Mouse (Mus musculus): ENCODE data around the gene Asic2. TPM values are rescaled to one million over a fixed set of nuclear protein-coding genes. Genes with fewer than 3 reads are reported as not detected.
"Not testable (repeated sequence)": the region's sequence is repeated elsewhere in the genome, so short reads cannot be mapped to it uniquely, and the experiment has no call there.

Asic2 gene
- polyA plus RNA-seq, 1 experiment from 2014 or later, result 0.06 TPM

- ATAC-seq (ENCODE audit: insufficient number of reproducible peaks, low FRiP score), result no peak
- Histone ChIP-seq H3K4me3 (no peak overlapping the region), H3K27me3 (replicated peaks) (no peaks in the 10 kb centered on the region), H3K9me3 (replicated peaks) (no peaks in the 10 kb centered on the region), H3K4me1 (replicated peaks) (no peaks in the 10 kb centered on the region), H3K27ac (ENCODE audit: poor library complexity, severe bottlenecking) (no peak overlapping the region), H3K36me3 (no peaks in the 10 kb centered on the region), H3K9ac (no peak overlapping the region), H3K4me2 (no peak overlapping the region)
- WGBS, result 62% methylated on average over 8 of the region's 8 CpGs
Measured at GRCm38 (mm10) chr11:81371545-81371944, 596.7 kb downstream of the Asic2 start.

- H3K4me1 ChIP-seq (replicated peaks), result no peaks in the 10 kb centered on the region
- no peaks in the 10 kb centered on the region for H3K36me3 ChIP-seq
- no peaks in the 10 kb centered on the region for H3K9me3 ChIP-seq (replicated peaks)
- no peak for ATAC-seq (ENCODE audit: insufficient number of reproducible peaks, low FRiP score)
- H3K4me2 ChIP-seq, result no peak overlapping the region
- no peak overlapping the region for H3K4me3 ChIP-seq
- H3K27ac ChIP-seq (ENCODE audit: poor library complexity, severe bottlenecking), result no peak overlapping the region
- no peaks in the 10 kb centered on the region for H3K27me3 ChIP-seq (replicated peaks)
- WGBS, result 65% methylated on average over 8 of the region's 8 CpGs
- H3K9ac ChIP-seq, result no peak overlapping the region
Measured at GRCm38 (mm10) chr11:81370426-81370810, 597.8 kb downstream of the Asic2 start.

DNA sequence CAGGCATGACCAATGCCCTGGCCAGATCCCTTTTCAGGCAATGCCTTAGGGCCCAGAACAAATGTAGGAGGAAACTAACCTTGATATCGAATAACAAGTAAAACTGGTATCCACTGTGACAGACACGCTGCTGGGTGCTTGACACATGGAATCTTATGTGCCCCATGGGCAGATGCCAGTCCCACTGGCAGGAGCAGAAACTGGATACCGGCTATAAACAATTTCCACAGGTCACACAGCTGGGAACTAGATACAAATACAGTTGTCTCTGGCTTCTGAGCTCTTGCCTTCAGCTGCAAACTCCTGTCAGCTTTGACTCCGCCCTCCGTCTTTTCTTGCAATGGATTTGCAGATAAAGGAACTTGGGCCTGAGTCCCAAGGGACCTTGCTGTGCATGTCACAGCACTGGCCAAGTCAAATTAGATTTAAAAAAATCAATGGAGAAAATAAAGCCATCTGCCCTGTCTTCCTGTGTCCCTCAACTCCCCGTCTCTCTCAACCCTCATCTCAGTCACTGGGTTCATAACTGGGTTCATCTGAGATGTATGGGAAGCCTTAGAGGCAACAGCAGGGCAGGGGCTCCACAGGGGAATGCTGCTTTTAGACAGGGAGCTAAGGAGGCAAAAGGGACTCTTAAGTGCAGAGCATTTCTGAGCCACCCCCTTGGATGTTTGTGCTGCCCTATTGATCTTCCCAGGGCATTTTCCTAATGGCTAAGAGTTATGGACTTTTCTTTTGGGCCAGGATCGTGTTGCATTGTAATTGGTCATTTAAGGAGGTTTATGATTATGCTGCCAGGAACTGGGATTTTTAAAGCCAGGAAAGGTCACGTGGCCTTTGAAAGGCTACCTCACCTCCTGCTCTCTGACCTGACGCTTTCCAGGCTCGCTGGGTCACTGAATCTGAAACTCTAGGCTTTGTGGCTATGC lies 598.5 kb downstream of the Asic2 start:
- Histone ChIP-seq H3K36me3 (no peaks in the 10 kb centered on the region), H3K27ac (ENCODE audit: poor library complexity, severe bottlenecking) (no peak overlapping the region), H3K4me1 (replicated peaks) (no peaks in the 10 kb centered on the region), H3K9me3 (replicated peaks) (no peaks in the 10 kb centered on the region; the same call in 1 of the 2 replicates), H3K27me3 (replicated peaks) (no peaks in the 10 kb centered on the region), H3K9ac (no peak overlapping the region), H3K4me3 (no peak overlapping the region), H3K4me2 (no peak overlapping the region)
- 62% methylated on average over 10 of the region's 10 CpGs for WGBS
- ATAC-seq (ENCODE audit: insufficient number of reproducible peaks, low FRiP score), result no peak

- Histone ChIP-seq H3K27me3 (replicated peaks) (no peaks in the 10 kb centered on the region; the same call in 1 of the 2 replicates), H3K4me1 (replicated peaks) (no peaks in the 10 kb centered on the region), H3K4me3 (no peak overlapping the region), H3K9ac (no peak overlapping the region), H3K9me3 (replicated peaks) (no peaks in the 10 kb centered on the region; the same call in 1 of the 2 replicates), H3K36me3 (no peaks in the 10 kb centered on the region), H3K4me2 (no peak overlapping the region), H3K27ac (ENCODE audit: poor library complexity, severe bottlenecking) (no peak overlapping the region)
- ATAC-seq (ENCODE audit: insufficient number of reproducible peaks, low FRiP score), result no peak
- WGBS, result 90% methylated on average over 3 of the region's 3 CpGs
Measured at GRCm38 (mm10) chr11:81364442-81364841, 603.8 kb downstream of the Asic2 start.

DNA sequence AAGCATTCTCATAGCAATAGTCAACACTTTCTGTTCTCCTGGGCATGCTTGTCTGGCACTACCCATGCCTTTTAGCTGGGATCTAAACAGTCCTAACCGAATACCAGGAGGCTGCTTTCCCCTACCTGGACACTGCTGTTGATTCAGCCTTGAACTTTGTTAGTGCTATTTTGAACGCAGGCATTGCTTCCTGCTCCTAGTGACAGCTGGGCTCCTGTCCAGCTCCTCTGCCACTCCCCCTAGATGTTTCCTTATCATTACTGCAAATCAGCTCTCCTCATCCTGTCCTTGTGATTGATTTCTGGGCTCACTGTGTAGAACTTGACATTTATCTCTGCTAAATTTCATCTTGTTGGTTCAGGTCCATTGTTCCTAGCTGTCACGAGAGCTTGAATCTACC lies 605.8 kb downstream of the Asic2 start:
- H3K4me2 ChIP-seq, result no peak overlapping the region
- no peak overlapping the region for H3K9ac ChIP-seq
- H3K27ac ChIP-seq (ENCODE audit: poor library complexity, severe bottlenecking), result no peak overlapping the region
- no peak overlapping the region for H3K4me3 ChIP-seq
- WGBS, result 42% methylated on average over 3 of the region's 3 CpGs
- H3K36me3 ChIP-seq, result no peaks in the 10 kb centered on the region
- no peaks in the 10 kb centered on the region for H3K4me1 ChIP-seq (replicated peaks)
- ATAC-seq (ENCODE audit: insufficient number of reproducible peaks, low FRiP score), result no peak
- no peaks in the 10 kb centered on the region; the same call in 1 of the 2 replicates for H3K27me3 ChIP-seq (replicated peaks)
- no peaks in the 10 kb centered on the region; the same call in 1 of the 2 replicates for H3K9me3 ChIP-seq (replicated peaks)

DNA sequence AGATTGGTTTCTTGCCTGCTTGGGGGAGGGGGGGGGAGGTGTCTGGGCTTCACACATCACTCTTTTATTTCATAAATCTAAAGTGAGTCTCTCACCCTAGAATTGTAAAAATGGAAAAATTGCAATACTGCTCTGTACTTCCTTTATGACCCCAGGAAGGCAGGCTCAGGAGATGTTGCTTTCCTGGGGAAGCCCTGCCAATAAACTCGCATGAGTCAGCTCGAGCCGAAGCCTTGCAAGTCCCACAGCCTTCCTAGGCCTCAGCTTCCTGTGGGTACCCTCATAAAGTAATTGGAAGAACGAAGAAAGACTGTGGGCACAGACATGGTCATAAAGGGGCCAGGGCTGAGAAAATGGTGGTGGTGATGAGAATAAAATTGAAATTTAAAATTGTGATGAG lies 607.2 kb downstream of the Asic2 start:
- no peak for ATAC-seq (ENCODE audit: insufficient number of reproducible peaks, low FRiP score)
- H3K27ac ChIP-seq (ENCODE audit: poor library complexity, severe bottlenecking), result no peak overlapping the region
- H3K36me3 ChIP-seq, result no peaks in the 10 kb centered on the region
- H3K4me3 ChIP-seq, result no peak overlapping the region
- H3K9me3 ChIP-seq (replicated peaks), result no peaks in the 10 kb centered on the region; the same call in 1 of the 2 replicates
- 65% methylated on average over 4 of the region's 4 CpGs for WGBS
- no peak overlapping the region for H3K4me2 ChIP-seq
- H3K27me3 ChIP-seq (replicated peaks), result no peaks in the 10 kb centered on the region; the same call in 1 of the 2 replicates
- H3K9ac ChIP-seq, result no peak overlapping the region
- no peaks in the 10 kb centered on the region for H3K4me1 ChIP-seq (replicated peaks)

- not testable (repeated sequence) for H3K4me3 ChIP-seq; H3K9ac ChIP-seq; ATAC-seq (ENCODE audit: insufficient number of reproducible peaks, low FRiP score); H3K9me3 ChIP-seq (replicated peaks); H3K4me2 ChIP-seq; H3K4me1 ChIP-seq (replicated peaks); H3K36me3 ChIP-seq; H3K27ac ChIP-seq (ENCODE audit: poor library complexity, severe bottlenecking); H3K27me3 ChIP-seq (replicated peaks)
- 56% methylated on average over 6 of the region's 6 CpGs for WGBS
Measured at GRCm38 (mm10) chr11:81350498-81350897, 617.8 kb downstream of the Asic2 start.

DNA sequence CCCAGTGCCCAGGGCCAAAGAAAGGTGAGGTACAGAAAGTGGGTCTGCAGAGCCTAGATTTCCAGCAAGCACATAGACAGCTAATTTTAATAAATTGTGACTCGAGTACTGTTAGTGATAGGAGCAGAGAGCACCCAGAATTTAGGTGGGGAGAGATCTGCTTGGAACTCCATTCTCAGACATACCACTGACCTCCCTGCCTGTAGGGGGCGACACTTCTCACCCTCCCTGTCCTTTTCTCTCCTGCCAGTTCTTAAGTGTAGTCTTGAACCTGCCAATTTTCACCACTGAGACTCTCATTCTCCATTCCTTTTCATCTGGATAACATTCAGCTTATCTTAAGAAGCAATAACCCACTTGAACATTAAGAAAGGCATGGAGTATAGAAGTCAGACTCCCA lies 636.3 kb downstream of the Asic2 start:
- no peaks in the 10 kb centered on the region for H3K36me3 ChIP-seq
- ATAC-seq (ENCODE audit: insufficient number of reproducible peaks, low FRiP score), result no peak
- WGBS, result 63% methylated on average over 2 of the region's 2 CpGs
- no peak overlapping the region for H3K4me3 ChIP-seq
- H3K9ac ChIP-seq, result no peak overlapping the region
- H3K4me2 ChIP-seq, result no peak overlapping the region
- H3K27me3 ChIP-seq (replicated peaks), result 0 out of 2 replicates have a peak, but pooled peaks cover 6% of the 10 kb centered on the region
- no peak overlapping the region for H3K27ac ChIP-seq (ENCODE audit: poor library complexity, severe bottlenecking)
- H3K4me1 ChIP-seq (replicated peaks), result no peaks in the 10 kb centered on the region
- no peaks in the 10 kb centered on the region for H3K9me3 ChIP-seq (replicated peaks)

DNA sequence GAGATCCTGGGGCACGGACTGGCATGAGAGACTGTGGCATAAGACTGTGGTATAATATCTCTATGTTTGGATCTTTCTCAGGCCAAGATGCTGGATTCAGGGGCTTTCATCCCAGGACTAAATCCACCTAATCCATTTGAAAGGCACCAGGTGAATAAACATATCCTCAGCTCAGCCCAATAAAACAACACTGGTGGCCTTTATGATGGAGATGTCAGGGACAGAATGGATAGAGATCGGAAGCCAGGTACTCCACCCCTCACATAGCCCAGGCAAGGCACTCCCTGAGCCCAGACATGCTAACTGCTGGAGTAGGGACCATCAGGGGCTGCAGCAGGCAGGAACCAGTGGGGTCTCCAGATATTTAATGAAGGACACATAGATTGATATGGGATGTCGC lies 637.3 kb downstream of the Asic2 start:
- Histone ChIP-seq H3K36me3 (no peaks in the 10 kb centered on the region), H3K9ac (no peak overlapping the region), H3K4me2 (no peak overlapping the region), H3K4me3 (no peak overlapping the region), H3K27ac (ENCODE audit: poor library complexity, severe bottlenecking) (no peak overlapping the region), H3K9me3 (replicated peaks) (no peaks in the 10 kb centered on the region), H3K4me1 (replicated peaks) (no peaks in the 10 kb centered on the region), H3K27me3 (replicated peaks) (0 out of 2 replicates have a peak, but pooled peaks cover 7% of the 10 kb centered on the region)
- 85% methylated on average over 3 of the region's 3 CpGs for WGBS
- no peak for ATAC-seq (ENCODE audit: insufficient number of reproducible peaks, low FRiP score)

GRCm38 (mm10) chr11:81328088-81328487 lies 640.2 kb downstream of the Asic2 start:
- no peak overlapping the region for H3K4me2 ChIP-seq
- no peak overlapping the region for H3K4me3 ChIP-seq
- no peaks in the 10 kb centered on the region for H3K9me3 ChIP-seq (replicated peaks)
- no peaks in the 10 kb centered on the region for H3K36me3 ChIP-seq
- H3K4me1 ChIP-seq (replicated peaks), result no peaks in the 10 kb centered on the region
- no peak overlapping the region for H3K9ac ChIP-seq
- 0 out of 2 replicates have a peak, but pooled peaks cover 7% of the 10 kb centered on the region for H3K27me3 ChIP-seq (replicated peaks)
- 79% methylated on average over 5 of the region's 5 CpGs for WGBS
- H3K27ac ChIP-seq (ENCODE audit: poor library complexity, severe bottlenecking), result no peak overlapping the region
- ATAC-seq (ENCODE audit: insufficient number of reproducible peaks, low FRiP score), result no peak

DNA sequence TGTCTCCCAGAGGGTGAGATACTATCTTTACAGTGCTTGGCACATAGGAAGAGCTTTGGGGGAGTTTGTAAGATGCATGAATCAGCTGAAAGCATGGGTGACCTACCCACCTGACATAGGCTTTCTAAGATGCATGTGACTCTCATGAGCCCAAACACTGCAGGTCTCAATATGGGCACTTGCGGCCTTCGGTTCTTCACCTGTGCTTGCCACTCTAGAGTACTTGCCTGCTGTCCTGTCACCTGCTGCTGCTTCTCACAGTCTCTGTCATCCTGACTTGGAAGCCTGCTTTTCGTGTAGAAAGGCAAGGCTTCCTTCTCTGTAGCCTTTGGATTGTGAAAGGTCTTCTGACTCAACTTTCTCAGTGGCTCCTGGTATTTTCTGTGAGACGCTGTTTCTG lies 645.1 kb downstream of the Asic2 start:
- WGBS, result 80% methylated on average over 4 of the region's 4 CpGs
- no peak overlapping the region for H3K27ac ChIP-seq (ENCODE audit: poor library complexity, severe bottlenecking)
- H3K4me2 ChIP-seq, result no peak overlapping the region
- no peak for ATAC-seq (ENCODE audit: insufficient number of reproducible peaks, low FRiP score)
- H3K27me3 ChIP-seq (replicated peaks), result 0 out of 2 replicates have a peak, but pooled peaks cover 7% of the 10 kb centered on the region
- no peaks in the 10 kb centered on the region for H3K36me3 ChIP-seq
- no peaks in the 10 kb centered on the region for H3K9me3 ChIP-seq (replicated peaks)
- H3K4me1 ChIP-seq (replicated peaks), result no peaks in the 10 kb centered on the region
- no peak overlapping the region for H3K4me3 ChIP-seq
- no peak overlapping the region for H3K9ac ChIP-seq

All from heart, embryonic 12.5 days (tissue).